Mouse (Mus musculus): ENCODE results near the gene Oosp2. TPM values are rescaled to one million over a fixed set of nuclear protein-coding genes. Genes with fewer than 3 reads are reported as not detected.

The Oosp2 gene
- total and polyA plus RNA-seq, 3 experiments = not detected

DNA sequence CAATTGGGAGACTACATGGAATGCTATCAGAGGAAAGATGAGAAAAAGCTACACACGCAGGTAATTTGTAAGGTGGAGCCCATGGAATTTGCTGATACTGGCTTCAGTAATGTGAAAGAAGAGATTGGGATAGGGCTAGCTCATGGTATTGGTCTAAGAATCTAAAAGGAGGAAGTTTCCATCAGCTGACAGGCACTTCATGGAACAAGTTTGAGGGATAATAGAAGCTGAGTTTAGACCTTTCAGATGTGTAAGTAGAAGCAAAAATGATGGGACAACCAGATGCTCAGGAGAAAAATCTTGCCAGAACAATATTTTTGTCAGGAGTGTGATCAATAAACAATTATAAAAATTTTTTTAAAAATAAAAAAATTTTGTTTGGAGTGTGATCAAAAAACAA, 26.6 kb downstream of the Oosp2 start:
- DNase-seq (ENCODE audit: low spot score) (no peak), ATAC-seq (ENCODE audit: extremely low read depth, insufficient number of reproducible peaks, low FRiP score, poor library complexity, severe bottlenecking) (no peak)
- H3K4me3 ChIP-seq (ENCODE audit: low read depth, low read length) = no peak overlapping the region
- peaks cover 29% of the 10 kb centered on the region for H3K4me1 ChIP-seq (ENCODE audit: insufficient read depth, low read depth, low read length)
- H3K9me3 ChIP-seq (replicated peaks) = no peaks in the 10 kb centered on the region
- TF ChIP-seq POLR2AphosphoS5 (IDR thresholded peaks at IDR 0.05; ENCODE audit: insufficient replicate concordance, low read depth, low read length) = no peak
- TF ChIP-seq CTCF (IDR thresholded peaks at IDR 0.05; ENCODE audit: low read depth, low read length) = no peak
- TF ChIP-seq GATA2 (IDR thresholded peaks at IDR 0.05; ENCODE audit: borderline replicate concordance, low read depth, low read length) = no peak
- no peak for TF ChIP-seq TAL1 (conservative IDR thresholded peaks at IDR 0.05; ENCODE audit: low read depth, low read length)
- no peak for TF ChIP-seq GATA1 (IDR thresholded peaks at IDR 0.05; ENCODE audit: borderline replicate concordance, low read length)
- H3K36me3 ChIP-seq (replicated peaks) = no peaks in the 10 kb centered on the region
- H3K27me3 ChIP-seq (ENCODE audit: insufficient read depth, low read length) = no peaks in the 10 kb centered on the region

- DNase-seq (ENCODE audit: low spot score) = no peak
- no peaks in the 10 kb centered on the region for H3K9me3 ChIP-seq (replicated peaks)
- no peaks in the 10 kb centered on the region for H3K36me3 ChIP-seq (replicated peaks)
- peaks cover 30% of the 10 kb centered on the region for H3K4me1 ChIP-seq (ENCODE audit: insufficient read depth, low read depth, low read length)
- no peak overlapping the region; the same call in 1 of the 2 replicates for H3K4me3 ChIP-seq (ENCODE audit: low read depth, low read length)
- H3K27me3 ChIP-seq (ENCODE audit: insufficient read depth, low read length) = no peaks in the 10 kb centered on the region
- no peak; the same call in 1 of the 2 replicates for ATAC-seq (ENCODE audit: extremely low read depth, insufficient number of reproducible peaks, low FRiP score, poor library complexity, severe bottlenecking)
- TF ChIP-seq GATA1 (IDR thresholded peaks at IDR 0.05; ENCODE audit: borderline replicate concordance, low read length) (no peak), TAL1 (conservative IDR thresholded peaks at IDR 0.05; ENCODE audit: low read depth, low read length) (peak; percentile 53)
These were observed 35.1 kb downstream of the Oosp2 start for GRCm38 (mm10) chr19:11625231-11625630.

DNA sequence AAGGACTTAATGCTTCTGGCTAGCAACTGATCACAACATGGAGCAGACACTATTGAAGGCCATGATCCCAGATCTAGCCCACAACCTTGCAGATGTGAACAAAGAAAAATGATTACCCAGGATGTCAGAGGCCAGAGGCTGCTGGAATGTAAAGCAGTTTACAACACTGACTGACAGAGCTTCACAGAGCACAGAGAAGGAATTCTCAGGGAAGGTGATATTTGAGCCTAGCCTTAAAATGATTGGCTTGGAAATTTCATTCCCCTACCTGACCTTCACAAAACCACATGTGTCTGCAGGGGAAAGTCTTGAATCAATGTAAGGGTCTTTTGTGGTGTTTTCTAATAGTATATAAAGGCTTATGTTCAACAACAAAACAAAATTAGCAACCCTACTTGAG, 35.6 kb downstream of the Oosp2 start:
- Histone ChIP-seq H3K9me3 (replicated peaks) (no peaks in the 10 kb centered on the region), H3K4me1 (ENCODE audit: insufficient read depth, low read depth, low read length) (peaks cover 32% of the 10 kb centered on the region), H3K27me3 (ENCODE audit: insufficient read depth, low read length) (no peaks in the 10 kb centered on the region), H3K36me3 (replicated peaks) (no peaks in the 10 kb centered on the region), H3K4me3 (ENCODE audit: low read depth, low read length) (no peak overlapping the region; the same call in 1 of the 2 replicates)
- TF ChIP-seq POLR2AphosphoS5 (IDR thresholded peaks at IDR 0.05; ENCODE audit: insufficient replicate concordance, low read depth, low read length) (no peak), GATA2 (IDR thresholded peaks at IDR 0.05; ENCODE audit: borderline replicate concordance, low read depth, low read length) (no peak)
- DNase-seq (ENCODE audit: low spot score) = no peak
- no peak for ATAC-seq (ENCODE audit: extremely low read depth, insufficient number of reproducible peaks, low FRiP score, poor library complexity, severe bottlenecking)

- Histone ChIP-seq H3K27me3 (ENCODE audit: insufficient read depth, low read length) (no peaks in the 10 kb centered on the region), H3K9me3 (replicated peaks) (no peaks in the 10 kb centered on the region), H3K4me1 (ENCODE audit: insufficient read depth, low read depth, low read length) (peaks cover 39% of the 10 kb centered on the region), H3K36me3 (replicated peaks) (no peaks in the 10 kb centered on the region), H3K4me3 (ENCODE audit: low read depth, low read length) (no peak within 1 kb of the TSS)
- TF ChIP-seq GATA2 (IDR thresholded peaks at IDR 0.05; ENCODE audit: borderline replicate concordance, low read depth, low read length) (no peak), TAL1 (conservative IDR thresholded peaks at IDR 0.05; ENCODE audit: low read depth, low read length) (no peak), GATA1 (IDR thresholded peaks at IDR 0.05; ENCODE audit: borderline replicate concordance, low read length) (no peak), CTCF (IDR thresholded peaks at IDR 0.05; ENCODE audit: low read depth, low read length) (no peak), POLR2AphosphoS5 (IDR thresholded peaks at IDR 0.05; ENCODE audit: insufficient replicate concordance, low read depth, low read length) (no peak)
- DNase-seq (ENCODE audit: low spot score) (no peak), ATAC-seq (ENCODE audit: extremely low read depth, insufficient number of reproducible peaks, low FRiP score, poor library complexity, severe bottlenecking) (no peak)
These were observed 36.8 kb downstream of the Oosp2 start, which contains the start of gene Ms4a2 for GRCm38 (mm10) chr19:11623551-11623950. TSS of gene Ms4a2 (minus strand) at chr19:11623719.

GRCm38 (mm10) chr19:11617983-11618382, 42.4 kb downstream of the Oosp2 start:
- ATAC-seq (ENCODE audit: extremely low read depth, insufficient number of reproducible peaks, low FRiP score, poor library complexity, severe bottlenecking) = no peak
- no peak for DNase-seq (ENCODE audit: low spot score)

DNA sequence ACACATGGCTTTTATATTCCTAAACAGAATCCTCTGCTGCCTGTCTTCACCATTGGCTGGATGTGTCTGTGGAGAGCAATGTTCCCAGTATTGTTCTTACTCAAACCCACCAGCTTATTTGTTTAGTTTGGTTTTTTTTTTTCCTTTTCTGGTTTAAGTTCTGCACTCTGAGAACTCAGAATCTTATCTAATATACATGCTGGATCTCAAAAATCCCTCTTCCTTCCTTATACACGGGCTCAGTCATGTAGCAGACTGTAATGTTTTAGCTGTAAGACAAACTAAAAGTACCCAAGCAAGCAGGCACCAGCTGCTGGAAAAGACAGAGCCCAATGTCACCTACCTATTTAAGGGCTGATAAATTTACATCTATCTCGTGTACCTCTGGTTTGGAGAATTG, 45.6 kb downstream of the Oosp2 start:
- Histone ChIP-seq H3K27me3 (ENCODE audit: insufficient read depth, low read length) (no peaks in the 10 kb centered on the region), H3K4me3 (ENCODE audit: low read depth, low read length) (no peak overlapping the region), H3K36me3 (replicated peaks) (no peaks in the 10 kb centered on the region), H3K9me3 (replicated peaks) (no peaks in the 10 kb centered on the region), H3K4me1 (ENCODE audit: insufficient read depth, low read depth, low read length) (peaks cover 51% of the 10 kb centered on the region)
- DNase-seq (ENCODE audit: low spot score) = no peak
- no peak for TF ChIP-seq CTCF (IDR thresholded peaks at IDR 0.05; ENCODE audit: low read depth, low read length)
- no peak for TF ChIP-seq GATA2 (IDR thresholded peaks at IDR 0.05; ENCODE audit: borderline replicate concordance, low read depth, low read length)
- TF ChIP-seq POLR2AphosphoS5 (IDR thresholded peaks at IDR 0.05; ENCODE audit: insufficient replicate concordance, low read depth, low read length) = no peak
- no peak for TF ChIP-seq GATA1 (IDR thresholded peaks at IDR 0.05; ENCODE audit: borderline replicate concordance, low read length)
- no peak for TF ChIP-seq TAL1 (conservative IDR thresholded peaks at IDR 0.05; ENCODE audit: low read depth, low read length)
- ATAC-seq (ENCODE audit: extremely low read depth, insufficient number of reproducible peaks, low FRiP score, poor library complexity, severe bottlenecking) = no peak

More at GRCm38 (mm10) chr19:11617983-11618382, 42.4 kb downstream of the Oosp2 start:
- TF ChIP-seq CTCF (IDR thresholded peaks at IDR 0.05; ENCODE audit: low read depth, low read length) = no peak
- no peak for TF ChIP-seq TAL1 (conservative IDR thresholded peaks at IDR 0.05; ENCODE audit: low read depth, low read length)
- TF ChIP-seq POLR2AphosphoS5 (IDR thresholded peaks at IDR 0.05; ENCODE audit: insufficient replicate concordance, low read depth, low read length) = no peak
- no peak for TF ChIP-seq GATA2 (IDR thresholded peaks at IDR 0.05; ENCODE audit: borderline replicate concordance, low read depth, low read length)
- Histone ChIP-seq H3K27me3 (ENCODE audit: insufficient read depth, low read length) (no peaks in the 10 kb centered on the region), H3K36me3 (replicated peaks) (no peaks in the 10 kb centered on the region), H3K4me1 (ENCODE audit: insufficient read depth, low read depth, low read length) (peaks cover 43% of the 10 kb centered on the region), H3K4me3 (ENCODE audit: low read depth, low read length) (no peak overlapping the region), H3K9me3 (replicated peaks) (no peaks in the 10 kb centered on the region)

All from G1E (cell line).